Mouse (Mus musculus): ENCODE measurements at regions not wholly inside any gene's neighbourhood (a gene's known extent, or its start where the extent isn't known, plus 50 kb on each side); places are given as distances from the start of the nearest gene placed in this dataset.

DNA sequence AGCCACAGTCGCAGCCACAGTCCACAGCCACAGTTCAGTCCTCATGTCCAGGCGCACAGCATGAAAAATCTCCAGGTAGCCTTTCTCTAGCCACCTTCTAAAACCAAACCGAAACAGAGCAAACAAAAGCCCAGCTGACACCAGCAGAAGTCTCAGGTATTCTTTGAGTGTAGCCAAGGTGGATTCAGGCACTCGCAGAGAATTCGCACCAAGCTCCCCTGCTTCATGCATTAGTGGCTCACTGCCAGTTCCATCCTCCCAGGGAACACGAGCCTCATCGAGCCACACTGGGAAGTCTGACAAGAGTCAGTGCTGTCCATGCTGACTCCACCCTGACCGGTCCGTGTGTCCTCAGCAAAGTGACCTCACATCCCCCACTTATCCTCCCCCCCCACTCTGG lies 217.7 kb upstream of the Amigo2 start:
- H3K4me2 ChIP-seq (ENCODE audit: low read depth): no peak overlapping the region
- H3K4me3 ChIP-seq (ENCODE audit: low read depth, low read length): no peak overlapping the region
- H3K9ac ChIP-seq (ENCODE audit: low read length): no peak overlapping the region
- DNase-seq (ENCODE audit: low spot score) (no peak), ATAC-seq (ENCODE audit: insufficient read depth, low FRiP score, low TSS enrichment) (no peak)
- H3K36me3 ChIP-seq (ENCODE audit: control insufficient read depth, insufficient read depth, low read length): no peaks in the 10 kb centered on the region
- H3K27me3 ChIP-seq (ENCODE audit: control insufficient read depth, insufficient read depth, low read length): no peaks in the 10 kb centered on the region
- H3K4me1 ChIP-seq (ENCODE audit: control insufficient read depth, insufficient read depth, low read length): no peaks in the 10 kb centered on the region
- no peak overlapping the region for H3K27ac ChIP-seq (ENCODE audit: low read depth, low read length)
- H3K9me3 ChIP-seq (ENCODE audit: control insufficient read depth, low read length): no peaks in the 10 kb centered on the region
- 94% methylated on average over 9 of the region's 9 CpGs for WGBS

GRCm38 (mm10) chr15:97462587-97462986 lies 215.5 kb upstream of the Amigo2 start:
- DNase-seq (ENCODE audit: low spot score) (no peak), ATAC-seq (ENCODE audit: insufficient read depth, low FRiP score, low TSS enrichment) (no peak)
- no peak overlapping the region for H3K9ac ChIP-seq (ENCODE audit: low read length)
- no peaks in the 10 kb centered on the region for H3K36me3 ChIP-seq (ENCODE audit: control insufficient read depth, insufficient read depth, low read length)
- H3K4me1 ChIP-seq (ENCODE audit: control insufficient read depth, insufficient read depth, low read length): no peaks in the 10 kb centered on the region
- H3K27ac ChIP-seq (ENCODE audit: low read depth, low read length): no peak overlapping the region
- 92% methylated on average over 2 of the region's 2 CpGs for WGBS
- H3K4me2 ChIP-seq (ENCODE audit: low read depth): no peak overlapping the region
- no peaks in the 10 kb centered on the region for H3K27me3 ChIP-seq (ENCODE audit: control insufficient read depth, insufficient read depth, low read length)
- H3K9me3 ChIP-seq (ENCODE audit: control insufficient read depth, low read length): no peaks in the 10 kb centered on the region
- H3K4me3 ChIP-seq (ENCODE audit: low read depth, low read length): no peak overlapping the region

DNA sequence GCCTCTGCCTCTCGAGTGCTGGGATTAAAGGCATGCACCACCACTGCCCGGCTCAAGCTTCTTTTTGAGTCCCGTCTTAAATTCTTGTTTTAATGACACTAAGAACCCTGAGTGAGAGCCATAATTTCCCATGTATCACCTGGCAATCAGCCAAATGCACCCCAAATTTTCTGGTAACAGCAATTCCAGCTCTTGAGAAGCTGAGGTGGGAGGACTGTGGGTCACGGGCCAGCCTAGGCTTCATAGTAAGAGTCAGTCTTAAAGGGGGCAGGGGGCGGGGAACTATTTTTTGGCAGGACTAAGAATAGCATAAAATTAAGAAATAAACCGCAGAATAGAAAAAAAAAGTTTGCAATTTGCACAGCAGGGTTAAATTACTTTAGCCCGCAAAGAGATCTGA lies 214.9 kb upstream of the Amigo2 start:
- Histone ChIP-seq H3K27ac (ENCODE audit: low read depth, low read length) (no peak overlapping the region), H3K27me3 (ENCODE audit: control insufficient read depth, insufficient read depth, low read length) (no peaks in the 10 kb centered on the region), H3K4me1 (ENCODE audit: control insufficient read depth, insufficient read depth, low read length) (no peaks in the 10 kb centered on the region), H3K9ac (ENCODE audit: low read length) (no peak overlapping the region), H3K4me3 (ENCODE audit: low read depth, low read length) (no peak overlapping the region), H3K9me3 (ENCODE audit: control insufficient read depth, low read length) (no peaks in the 10 kb centered on the region), H3K36me3 (ENCODE audit: control insufficient read depth, insufficient read depth, low read length) (no peaks in the 10 kb centered on the region), H3K4me2 (ENCODE audit: low read depth) (no peak overlapping the region)
- ATAC-seq (ENCODE audit: insufficient read depth, low FRiP score, low TSS enrichment): no peak
- no peak for DNase-seq (ENCODE audit: low spot score)
- 91% methylated on average over 7 of the region's 7 CpGs for WGBS

GRCm38 (mm10) chr15:97461060-97461459 lies 214.0 kb upstream of the Amigo2 start:
- H3K36me3 ChIP-seq (ENCODE audit: control insufficient read depth, insufficient read depth, low read length): no peaks in the 10 kb centered on the region
- H3K4me1 ChIP-seq (ENCODE audit: control insufficient read depth, insufficient read depth, low read length): no peaks in the 10 kb centered on the region
- H3K4me2 ChIP-seq (ENCODE audit: low read depth): no peak overlapping the region
- H3K9me3 ChIP-seq (ENCODE audit: control insufficient read depth, low read length): no peaks in the 10 kb centered on the region
- H3K27me3 ChIP-seq (ENCODE audit: control insufficient read depth, insufficient read depth, low read length): no peaks in the 10 kb centered on the region
- ATAC-seq (ENCODE audit: insufficient read depth, low FRiP score, low TSS enrichment) (no peak), DNase-seq (ENCODE audit: low spot score) (no peak)
- 74% methylated on average over 7 of the region's 7 CpGs for WGBS
- no peak overlapping the region for H3K9ac ChIP-seq (ENCODE audit: low read length)
- no peak overlapping the region for H3K4me3 ChIP-seq (ENCODE audit: low read depth, low read length)
- no peak overlapping the region for H3K27ac ChIP-seq (ENCODE audit: low read depth, low read length)

- Histone ChIP-seq H3K4me3 (ENCODE audit: low read depth, low read length) (no peak overlapping the region), H3K9ac (ENCODE audit: low read length) (no peak overlapping the region), H3K9me3 (ENCODE audit: control insufficient read depth, low read length) (no peaks in the 10 kb centered on the region), H3K27ac (ENCODE audit: low read depth, low read length) (no peak overlapping the region), H3K4me1 (ENCODE audit: control insufficient read depth, insufficient read depth, low read length) (no peaks in the 10 kb centered on the region), H3K4me2 (ENCODE audit: low read depth) (no peak overlapping the region), H3K36me3 (ENCODE audit: control insufficient read depth, insufficient read depth, low read length) (no peaks in the 10 kb centered on the region), H3K27me3 (ENCODE audit: control insufficient read depth, insufficient read depth, low read length) (no peaks in the 10 kb centered on the region)
- WGBS: 86% methylated on average over 7 of the region's 7 CpGs
- no peak for DNase-seq (ENCODE audit: low spot score)
- ATAC-seq (ENCODE audit: insufficient read depth, low FRiP score, low TSS enrichment): no peak
Observed at GRCm38 (mm10) chr15:97460360-97460719, 213.3 kb upstream of the Amigo2 start.

- no peaks in the 10 kb centered on the region for H3K27me3 ChIP-seq (ENCODE audit: control insufficient read depth, insufficient read depth, low read length)
- H3K9me3 ChIP-seq (ENCODE audit: control insufficient read depth, low read length): no peaks in the 10 kb centered on the region
- H3K4me2 ChIP-seq (ENCODE audit: low read depth): no peak overlapping the region
- 93% methylated on average over 19 of the region's 19 CpGs for WGBS
- H3K4me3 ChIP-seq (ENCODE audit: low read depth, low read length): no peak overlapping the region
- DNase-seq (ENCODE audit: low spot score): no peak
- no peaks in the 10 kb centered on the region for H3K36me3 ChIP-seq (ENCODE audit: control insufficient read depth, insufficient read depth, low read length)
- H3K9ac ChIP-seq (ENCODE audit: low read length): no peak overlapping the region
- H3K4me1 ChIP-seq (ENCODE audit: control insufficient read depth, insufficient read depth, low read length): no peaks in the 10 kb centered on the region
- H3K27ac ChIP-seq (ENCODE audit: low read depth, low read length): no peak overlapping the region
- no peak for ATAC-seq (ENCODE audit: insufficient read depth, low FRiP score, low TSS enrichment)
Observed at GRCm38 (mm10) chr15:97459606-97460359, 212.7 kb upstream of the Amigo2 start.

DNA sequence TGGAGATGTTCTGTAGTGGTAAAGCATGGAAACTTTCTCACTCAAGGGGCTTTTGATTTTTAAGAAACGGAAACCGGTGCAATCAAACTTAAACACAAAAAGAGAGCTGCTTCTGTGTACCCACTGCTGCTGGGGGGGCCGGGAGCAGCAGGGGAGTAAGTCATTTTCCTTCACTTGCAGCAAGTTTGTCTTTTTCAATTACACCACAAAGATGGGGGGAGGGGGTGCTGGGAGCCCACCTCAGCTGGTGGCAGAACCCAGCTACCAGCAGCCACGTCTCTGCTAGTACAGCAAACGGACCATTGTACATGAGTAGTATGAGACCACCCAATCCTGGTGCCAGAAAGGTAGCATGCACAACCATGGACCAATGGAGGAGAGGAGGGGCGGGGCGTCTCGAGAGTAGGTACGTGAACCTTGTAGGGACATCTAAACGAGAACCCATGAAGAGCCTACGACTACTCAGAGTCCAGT lies 211.7 kb upstream of the Amigo2 start:
- Histone ChIP-seq H3K9ac (ENCODE audit: low read length) (no peak overlapping the region), H3K36me3 (ENCODE audit: control insufficient read depth, insufficient read depth, low read length) (no peaks in the 10 kb centered on the region), H3K4me2 (ENCODE audit: low read depth) (no peak overlapping the region), H3K27me3 (ENCODE audit: control insufficient read depth, insufficient read depth, low read length) (no peaks in the 10 kb centered on the region), H3K9me3 (ENCODE audit: control insufficient read depth, low read length) (no peaks in the 10 kb centered on the region), H3K4me1 (ENCODE audit: control insufficient read depth, insufficient read depth, low read length) (no peaks in the 10 kb centered on the region), H3K27ac (ENCODE audit: low read depth, low read length) (no peak overlapping the region), H3K4me3 (ENCODE audit: low read depth, low read length) (no peak overlapping the region)
- ATAC-seq (ENCODE audit: insufficient read depth, low FRiP score, low TSS enrichment) (no peak), DNase-seq (ENCODE audit: low spot score) (no peak)
- WGBS: 67% methylated on average over 11 of the region's 11 CpGs

- WGBS: 41% methylated on average over 17 of the region's 17 CpGs
- H3K9ac ChIP-seq (ENCODE audit: low read length): no peak overlapping the region
- DNase-seq (ENCODE audit: low spot score): no peak
- no peak overlapping the region for H3K4me3 ChIP-seq (ENCODE audit: low read depth, low read length)
- no peaks in the 10 kb centered on the region for H3K4me1 ChIP-seq (ENCODE audit: control insufficient read depth, insufficient read depth, low read length)
- no peak overlapping the region for H3K4me2 ChIP-seq (ENCODE audit: low read depth)
- no peaks in the 10 kb centered on the region for H3K27me3 ChIP-seq (ENCODE audit: control insufficient read depth, insufficient read depth, low read length)
- H3K27ac ChIP-seq (ENCODE audit: low read depth, low read length): no peak overlapping the region
- ATAC-seq (ENCODE audit: insufficient read depth, low FRiP score, low TSS enrichment): no peak
- H3K9me3 ChIP-seq (ENCODE audit: control insufficient read depth, low read length): no peaks in the 10 kb centered on the region
- H3K36me3 ChIP-seq (ENCODE audit: control insufficient read depth, insufficient read depth, low read length): no peaks in the 10 kb centered on the region
Observed at GRCm38 (mm10) chr15:97458139-97458747, 211.2 kb upstream of the Amigo2 start.

DNA sequence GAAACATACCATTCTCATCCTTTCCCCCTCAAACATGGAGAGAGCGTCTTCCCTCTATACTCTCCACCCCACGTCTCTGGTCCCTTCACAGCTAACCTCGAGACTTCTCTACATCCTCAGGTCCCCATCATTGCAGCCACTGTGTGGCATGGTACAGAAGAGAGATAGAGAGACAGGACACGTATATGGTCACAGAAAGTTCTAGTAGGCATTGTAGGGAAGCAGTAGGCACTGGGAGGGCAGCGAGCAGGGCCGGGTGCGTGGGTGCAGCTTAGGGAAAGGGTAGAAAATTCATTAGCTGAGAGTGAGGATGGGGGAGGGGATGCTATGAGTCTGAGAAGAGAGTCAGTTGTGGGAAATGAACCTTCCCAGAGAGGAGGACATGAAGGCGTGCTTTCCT lies 210.4 kb upstream of the Amigo2 start:
- 91% methylated on average over 8 of the region's 8 CpGs for WGBS
- Histone ChIP-seq H3K4me3 (ENCODE audit: low read depth, low read length) (no peak overlapping the region), H3K36me3 (ENCODE audit: control insufficient read depth, insufficient read depth, low read length) (no peaks in the 10 kb centered on the region), H3K9ac (ENCODE audit: low read length) (no peak overlapping the region), H3K4me2 (ENCODE audit: low read depth) (no peak overlapping the region), H3K9me3 (ENCODE audit: control insufficient read depth, low read length) (no peaks in the 10 kb centered on the region), H3K4me1 (ENCODE audit: control insufficient read depth, insufficient read depth, low read length) (no peaks in the 10 kb centered on the region), H3K27me3 (ENCODE audit: control insufficient read depth, insufficient read depth, low read length) (no peaks in the 10 kb centered on the region), H3K27ac (ENCODE audit: low read depth, low read length) (no peak overlapping the region)
- ATAC-seq (ENCODE audit: insufficient read depth, low FRiP score, low TSS enrichment) (no peak), DNase-seq (ENCODE audit: low spot score) (no peak)

Measured in neural tube, embryonic 11.5 days (tissue).